ENCODE assay signal across 19 mouse cellular contexts in genomic region chr1:54986248-54986647, GRCm38 (mm10).
"Had no signal": no experiment of that assay in that cellular context is flagged by ENCODE, and none has a peak within 500 bp of the region (broad histone marks: within the 10 kb centered on the region; RNA-seq: fewer than 3 reads in every experiment).

No protein-coding gene starts in this region.

- H3K9ac ChIP-seq: liver, embryonic 15.5 days; liver, postnatal 0 days; lung, embryonic 15.5 days; midbrain, embryonic 12.5 days; neural tube, embryonic 12.5 days; stomach, embryonic 15.5 days had no signal

- H3K4me2 ChIP-seq: liver, embryonic 15.5 days; lung, embryonic 15.5 days; midbrain, embryonic 12.5 days; neural tube, embryonic 12.5 days; stomach, embryonic 15.5 days had no signal

- H3K4me3 ChIP-seq: liver, embryonic 15.5 days; lung, embryonic 15.5 days; megakaryocyte, embryonic 14.5 days; midbrain, embryonic 12.5 days; neural tube, embryonic 12.5 days; stomach, embryonic 15.5 days had no signal

- ATAC-seq: liver, postnatal 0 days; lung, postnatal 0 days; midbrain, embryonic 16.5 days had no signal

- H3K4me1 ChIP-seq: liver, embryonic 15.5 days; lung, embryonic 15.5 days; midbrain, embryonic 12.5 days; neural tube, embryonic 12.5 days; stomach, embryonic 15.5 days had no signal

- H3K27ac ChIP-seq: liver, embryonic 15.5 days; lung, embryonic 15.5 days; macrophage; midbrain, embryonic 12.5 days; neural tube, embryonic 12.5 days; stomach, embryonic 15.5 days; stomach, postnatal 0 days had no signal

- H3K27me3 ChIP-seq: liver, embryonic 15.5 days; lung, embryonic 15.5 days; megakaryocyte, embryonic 14.5 days; midbrain, embryonic 12.5 days; neural tube, embryonic 12.5 days; stomach, embryonic 15.5 days had no signal

- DNase-seq: liver, postnatal 0 days; lung, adult 2 months; lung, postnatal 14 days; lung, postnatal 36 days; midbrain, embryonic 14.5 days; right cerebral cortex, postnatal 14 days; thymus, adult 2 months; thymus, postnatal 25 days; thymus, postnatal 4 days had no signal

- H3K9me3 ChIP-seq: liver, embryonic 15.5 days; lung, embryonic 15.5 days; megakaryocyte, embryonic 14.5 days; midbrain, embryonic 12.5 days; neural tube, embryonic 12.5 days; stomach, embryonic 15.5 days had no signal
